20 mouse cellular contexts compared by ENCODE assay signal in genomic region chr2:147367246-147367820, GRCm38 (mm10). TPM values are rescaled to one million over a fixed set of nuclear protein-coding genes. Genes with fewer than 3 reads are reported as not detected.
DNase-seq lines count a peak whose midpoint lies in the region; ATAC-seq and TF ChIP-seq lines count a peak whose summit lies in the region.
"Had no signal": no experiment of that assay in that cellular context is flagged by ENCODE, and none has a peak within 500 bp of the region (broad histone marks: within the 10 kb centered on the region; RNA-seq: fewer than 3 reads in every experiment).

No protein-coding gene starts in this region.

- TF ChIP-seq POLR2A in thymus, adult 2 months (IDR thresholded peaks at IDR 0.05; ENCODE audit: control insufficient read depth, extremely low read depth, insufficient read depth, low read length, poor library complexity), result no peak

- H3K9ac ChIP-seq in heart, embryonic 14.5 days (ENCODE audit: low read length), result no peak overlapping the region
- H3K9ac ChIP-seq in heart, embryonic 11.5 days (ENCODE audit: low read depth, low read length), result no peak overlapping the region
- H3K9ac ChIP-seq in limb, embryonic 11.5 days (ENCODE audit: low read length), result no peak overlapping the region
- H3K9ac ChIP-seq in hindbrain, embryonic 12.5 days, result no peak overlapping the region
- H3K9ac ChIP-seq: forebrain, embryonic 15.5 days; liver, postnatal 0 days; midbrain, embryonic 13.5 days had no signal

- no peak for DNase-seq in thymus, adult 2 months
- DNase-seq in thymus, postnatal 25 days, result no peak
- DNase-seq in limb, embryonic 11.5 days (ENCODE audit: low spot score), result peak; percentile 54
- DNase-seq in layer of hippocampus, postnatal 25 days (ENCODE audit: extremely low spot score in 1 of 2, low spot score in 1 of 2), result no peak
- DNase-seq: adrenal gland, postnatal 36 days; kidney, postnatal 14 days; layer of hippocampus, adult 9-11 months; liver, postnatal 0 days; lung, postnatal 36 days; right cerebral cortex, postnatal 25 days had no signal

- H3K36me3 ChIP-seq in heart, embryonic 14.5 days (ENCODE audit: control insufficient read depth, insufficient read depth, low read length), result no peaks in the 10 kb centered on the region
- no peaks in the 10 kb centered on the region for H3K36me3 ChIP-seq in heart, embryonic 11.5 days (ENCODE audit: control insufficient read depth, insufficient read depth, low read length)
- no peaks in the 10 kb centered on the region for H3K36me3 ChIP-seq in thymus, adult 2 months (ENCODE audit: control insufficient read depth, insufficient read depth, low read length)
- H3K36me3 ChIP-seq in limb, embryonic 11.5 days (ENCODE audit: control insufficient read depth, insufficient read depth, low read length), result no peaks in the 10 kb centered on the region
- H3K36me3 ChIP-seq in hindbrain, embryonic 12.5 days, result no peaks in the 10 kb centered on the region
- H3K36me3 ChIP-seq: forebrain, embryonic 15.5 days; midbrain, embryonic 13.5 days had no signal

- ATAC-seq in heart, embryonic 14.5 days (ENCODE audit: insufficient number of reproducible peaks, insufficient read depth, low FRiP score, low read depth), result no peak
- ATAC-seq in heart, embryonic 11.5 days (replicated peaks; ENCODE audit: insufficient number of reproducible peaks, low FRiP score, low TSS enrichment), result no peak
- no peak for ATAC-seq in limb, embryonic 11.5 days (ENCODE audit: insufficient number of reproducible peaks, low FRiP score, low TSS enrichment, low read depth)
- no peak for ATAC-seq in hindbrain, embryonic 12.5 days (ENCODE audit: low FRiP score)
- ATAC-seq: intestine, postnatal 0 days; liver, postnatal 0 days had no signal

- no peak overlapping the region for H3K27ac ChIP-seq in heart, embryonic 14.5 days (replicated peaks in 1 of 2; ENCODE audit: control insufficient read depth in 1 of 2, insufficient read depth in 1 of 2, low read depth in 2 of 2, low read length in 2 of 2)
- no peak overlapping the region for H3K27ac ChIP-seq in heart, embryonic 11.5 days (ENCODE audit: low read depth, low read length)
- peak overlapping the region; percentile 25; the same call in 1 of the 2 replicates for H3K27ac ChIP-seq in thymus, adult 2 months (ENCODE audit: control insufficient read depth, insufficient read depth, low read length)
- H3K27ac ChIP-seq in limb, embryonic 11.5 days (replicated peaks; ENCODE audit: low read depth, low read length), result no peak overlapping the region
- no peak overlapping the region for H3K27ac ChIP-seq in hindbrain, embryonic 12.5 days
- H3K27ac ChIP-seq: forebrain, embryonic 15.5 days; midbrain, embryonic 13.5 days had no signal

- 4% methylated on average over 12 of the region's 12 CpGs for WGBS in heart, embryonic 14.5 days
- WGBS in heart, embryonic 11.5 days (ENCODE audit: insufficient replicate concordance), result 1% methylated on average over 12 of the region's 12 CpGs
- WGBS in thymus, adult 2 months, result 16% methylated on average over 12 of the region's 12 CpGs
- 1% methylated on average over 12 of the region's 12 CpGs for WGBS in limb, embryonic 11.5 days
- 3% methylated on average over 12 of the region's 12 CpGs for WGBS in hindbrain, embryonic 12.5 days

- no peaks in the 10 kb centered on the region for H3K9me3 ChIP-seq in heart, embryonic 14.5 days (ENCODE audit: control insufficient read depth, low read length)
- no peaks in the 10 kb centered on the region for H3K9me3 ChIP-seq in heart, embryonic 11.5 days (replicated peaks; ENCODE audit: control insufficient read depth, low read length)
- H3K9me3 ChIP-seq in limb, embryonic 11.5 days (ENCODE audit: control insufficient read depth, low read length), result no peaks in the 10 kb centered on the region
- no peaks in the 10 kb centered on the region for H3K9me3 ChIP-seq in hindbrain, embryonic 12.5 days (replicated peaks)
- H3K9me3 ChIP-seq: forebrain, embryonic 15.5 days; midbrain, embryonic 13.5 days had no signal

- 0 out of 2 replicates have a peak overlapping the region, but pooled peaks have one; percentile 31 for H3K4me2 ChIP-seq in heart, embryonic 14.5 days (ENCODE audit: low read length)
- H3K4me2 ChIP-seq in heart, embryonic 11.5 days, result no peak overlapping the region; the same call in 1 of the 2 replicates
- H3K4me2 ChIP-seq in limb, embryonic 11.5 days (ENCODE audit: low read depth, severe bottlenecking), result no peak overlapping the region; the same call in 1 of the 2 replicates
- H3K4me2 ChIP-seq in hindbrain, embryonic 12.5 days (replicated peaks), result no peak overlapping the region
- H3K4me2 ChIP-seq: forebrain, embryonic 15.5 days; midbrain, embryonic 13.5 days had no signal

- H3K4me1 ChIP-seq in heart, embryonic 14.5 days (ENCODE audit: control insufficient read depth in 2 of 2, insufficient read depth in 2 of 2, low read length in 2 of 2), result peaks cover 0 to 13% of the 10 kb centered on the region in 2 experiments; a peak in 2 of 4 replicates
- peaks cover 6% of the 10 kb centered on the region for H3K4me1 ChIP-seq in heart, embryonic 11.5 days (ENCODE audit: control insufficient read depth, insufficient read depth, low read length)
- no peaks in the 10 kb centered on the region for H3K4me1 ChIP-seq in thymus, adult 2 months (replicated peaks; ENCODE audit: control insufficient read depth, insufficient read depth, low read length)
- peaks cover 5% of the 10 kb centered on the region; the same call in 1 of the 2 replicates for H3K4me1 ChIP-seq in limb, embryonic 11.5 days (ENCODE audit: control insufficient read depth, insufficient read depth, low read length)
- peaks cover 6% of the 10 kb centered on the region for H3K4me1 ChIP-seq in hindbrain, embryonic 12.5 days

- peak overlapping the region in 1 of 2 experiments; percentile 18; a peak in 1 of 4 replicates for H3K4me3 ChIP-seq in heart, embryonic 14.5 days (ENCODE audit: control insufficient read depth in 1 of 2, insufficient read depth in 1 of 2, low read depth in 1 of 2, low read length in 2 of 2)
- H3K4me3 ChIP-seq in heart, embryonic 11.5 days (ENCODE audit: low read depth, low read length), result no peak overlapping the region
- H3K4me3 ChIP-seq in thymus, adult 2 months (ENCODE audit: control insufficient read depth, insufficient read depth, low read length), result peak overlapping the region; percentile 23; the same call in 1 of the 2 replicates
- H3K4me3 ChIP-seq in limb, embryonic 11.5 days (ENCODE audit: low read depth, low read length), result no peak overlapping the region
- H3K4me3 ChIP-seq in hindbrain, embryonic 12.5 days, result no peak overlapping the region
- H3K4me3 ChIP-seq: forebrain, embryonic 15.5 days; midbrain, embryonic 13.5 days had no signal

- H3K27me3 ChIP-seq in heart, embryonic 14.5 days (ENCODE audit: control insufficient read depth, insufficient read depth, low read length), result peaks cover 92% of the 10 kb centered on the region
- peaks cover 89% of the 10 kb centered on the region for H3K27me3 ChIP-seq in heart, embryonic 11.5 days (ENCODE audit: control insufficient read depth, insufficient read depth, low read length)
- H3K27me3 ChIP-seq in thymus, adult 2 months (ENCODE audit: control insufficient read depth, insufficient read depth, low read length), result peaks cover 15% of the 10 kb centered on the region; the same call in 1 of the 2 replicates
- peaks cover 89% of the 10 kb centered on the region for H3K27me3 ChIP-seq in limb, embryonic 11.5 days (ENCODE audit: control insufficient read depth, insufficient read depth, low read length)
- H3K27me3 ChIP-seq in hindbrain, embryonic 12.5 days, result peaks cover 91% of the 10 kb centered on the region

- TF ChIP-seq CTCF in thymus, adult 2 months (IDR thresholded peaks at IDR 0.05; ENCODE audit: borderline replicate concordance, control insufficient read depth, extremely low read depth, insufficient read depth, low read length, poor library complexity), result no peak

RNA-seq across cellular contexts. Expression of gene Pax1, which starts 5.6 kb away (rescaled TPM):
- polyA plus RNA-seq in heart, embryonic 14.5 days (2014; fragmentation: Nextera tagmentation; extraction: Ambion mirVana), result not detected in 2 replicates
- 0.37 and 0.55 TPM in 2 replicates for polyA plus RNA-seq in heart, embryonic 11.5 days (2014; fragmentation: Nextera tagmentation; extraction: Ambion mirVana)
- 90.6 and 92.3 TPM in 2 replicates for polyA plus RNA-seq in thymus, adult 2 months (2012; rRNA removed)
- 7.4 and 7.6 TPM in 2 replicates for polyA plus RNA-seq in limb, embryonic 11.5 days (2014; fragmentation: Nextera tagmentation; extraction: Ambion mirVana)
- polyA plus RNA-seq in hindbrain, embryonic 12.5 days (2016; fragmentation: Nextera tagmentation; extraction: Ambion mirVana), result 4.7 and 7.3 TPM in 2 replicates
- total RNA-seq in layer of hippocampus, postnatal 25 days (2021), result not detected
- total RNA-seq: adrenal gland, postnatal 36 days; common myeloid progenitor, adult 5-6 weeks; gastrocnemius, adult 8-10 months; hematopoietic stem cell, adult 5-6 weeks; left cerebral cortex, postnatal 36 days had no signal
- polyA plus RNA-seq: forebrain, embryonic 15.5 days; intestine, postnatal 0 days had no signal

Comparison
In these comparisons a context has a peak if more than half of its experiments do, and no peak if none do; other contexts are left out.
1. RNA of gene Pax1, which starts 5.6 kb away (polyA plus RNA-seq): 90.6 to 92.3 TPM in thymus, adult 2 months; 7.4 to 7.6 TPM in limb, embryonic 11.5 days, 4.7 to 7.3 TPM in hindbrain, embryonic 12.5 days, 0.37 to 0.55 TPM in heart, embryonic 11.5 days and not detected in heart, embryonic 14.5 days; every median in the first group is over 10 times any median in the second.